Mouse (Mus musculus): ENCODE data around the gene S1pr4. TPM values are rescaled to one million over a fixed set of nuclear protein-coding genes. Genes with fewer than 3 reads are reported as not detected.
A peak's percentile ranks its signal among the peaks of the same experiment; 100 is the strongest.

The S1pr4 gene
- polyA plus RNA-seq, 1 experiment from 2014 or later: 0.79 TPM

DNA sequence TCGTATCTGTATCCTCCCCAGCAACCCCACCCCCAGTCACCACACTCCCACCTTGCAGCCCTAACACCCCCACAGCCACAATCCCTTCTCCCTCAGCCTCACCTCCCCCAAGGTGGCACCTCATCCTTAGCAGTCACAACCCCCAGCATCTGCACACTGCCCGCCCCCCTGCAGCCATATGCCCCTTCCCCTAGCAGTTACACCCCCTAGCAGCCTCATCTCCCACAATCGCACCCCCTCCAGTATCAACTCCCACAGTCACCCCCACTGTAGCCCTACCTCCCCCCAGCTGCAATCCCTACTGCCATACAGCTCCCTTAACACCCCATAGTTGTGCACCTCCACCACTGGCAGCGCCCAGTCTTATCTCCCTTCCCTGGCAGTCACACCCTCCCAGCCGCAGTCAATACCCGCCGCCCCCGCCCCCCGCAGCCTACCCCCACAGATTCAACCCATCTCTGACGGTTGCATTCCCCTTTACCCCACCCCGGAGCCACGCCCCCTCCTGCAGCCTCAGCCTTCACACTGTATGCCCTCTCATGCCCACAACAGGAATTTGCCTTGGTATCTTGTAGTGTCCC, 42.9 kb downstream of the S1pr4 start:
- H3K27me3 ChIP-seq (replicated peaks; ENCODE audit: control insufficient read depth, insufficient read depth, low read length): peaks cover 36% of the 10 kb centered on the region
- peaks cover 3% of the 10 kb centered on the region; the same call in 1 of the 2 replicates for H3K36me3 ChIP-seq (ENCODE audit: control insufficient read depth, insufficient read depth, low read length)
- peaks cover 2% of the 10 kb centered on the region; the same call in 1 of the 2 replicates for H3K4me1 ChIP-seq (ENCODE audit: control insufficient read depth, insufficient read depth, low read depth, low read length)
- WGBS: 57% methylated on average over 12 of the region's 12 CpGs
- no peak overlapping the region; the same call in 1 of the 2 replicates for H3K9ac ChIP-seq (ENCODE audit: low read depth, low read length)
- no peak overlapping the region for H3K4me2 ChIP-seq (ENCODE audit: low read length)
- no peak for ATAC-seq
- H3K4me3 ChIP-seq (ENCODE audit: low read length): no peak overlapping the region
- H3K27ac ChIP-seq (ENCODE audit: low read depth, low read length): no peak overlapping the region
- H3K9me3 ChIP-seq (ENCODE audit: control insufficient read depth, low read length): no peaks in the 10 kb centered on the region

DNA sequence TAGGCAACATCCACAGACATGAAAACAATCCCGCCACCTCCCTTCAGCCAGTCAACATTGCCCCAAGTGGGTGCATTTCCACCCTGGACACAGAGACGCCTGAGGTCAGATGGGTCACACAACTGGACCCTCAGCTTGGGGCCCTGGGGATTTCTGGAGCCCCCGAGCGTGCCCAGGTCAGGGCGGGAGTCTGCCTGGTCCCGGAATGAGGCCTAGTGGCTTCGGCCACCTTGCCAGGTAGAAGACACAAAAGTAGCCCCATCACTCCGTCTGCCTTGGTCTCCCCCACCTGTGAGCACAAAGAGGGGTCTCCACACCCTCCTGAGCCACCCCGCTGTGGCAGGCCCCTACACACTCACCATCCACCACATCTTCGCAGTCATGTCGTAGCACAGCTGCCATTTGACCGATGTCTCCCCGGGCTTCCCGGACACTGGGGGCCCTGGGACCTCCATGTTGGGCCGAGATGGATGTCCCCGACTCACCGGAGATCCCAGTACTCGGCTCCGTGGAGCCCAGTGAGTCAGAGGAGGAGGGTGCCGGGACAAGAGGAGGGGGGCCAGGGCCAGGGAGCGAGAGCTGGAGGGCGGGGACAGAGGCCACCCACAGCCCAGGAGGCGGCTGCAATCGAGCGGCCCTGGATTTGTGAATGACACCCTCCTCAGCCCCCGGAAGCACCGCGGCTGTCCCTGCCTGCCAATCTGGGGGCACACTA, 44.6 kb downstream of the S1pr4 start, which contains the start of gene Nfic:
Gene Nfic (minus strand): TSS at position 455 of the 715 bp plus-strand sequence.
- Histone ChIP-seq H3K4me3 (ENCODE audit: low read length) (no peak within 1 kb of the TSS), H3K4me2 (ENCODE audit: low read length) (no peak within 1 kb of the TSS), H3K36me3 (ENCODE audit: control insufficient read depth, insufficient read depth, low read length) (no peaks in the 10 kb centered on the region), H3K4me1 (ENCODE audit: control insufficient read depth, insufficient read depth, low read depth, low read length) (no peaks in the 10 kb centered on the region), H3K27me3 (replicated peaks; ENCODE audit: control insufficient read depth, insufficient read depth, low read length) (peaks cover 39% of the 10 kb centered on the region), H3K27ac (ENCODE audit: low read depth, low read length) (no peak within 1 kb of the TSS), H3K9me3 (ENCODE audit: control insufficient read depth, low read length) (no peaks in the 10 kb centered on the region), H3K9ac (ENCODE audit: low read depth, low read length) (no peak within 1 kb of the TSS)
- ATAC-seq: no peak
- 61% methylated on average over 27 of the region's 28 CpGs for WGBS

DNA sequence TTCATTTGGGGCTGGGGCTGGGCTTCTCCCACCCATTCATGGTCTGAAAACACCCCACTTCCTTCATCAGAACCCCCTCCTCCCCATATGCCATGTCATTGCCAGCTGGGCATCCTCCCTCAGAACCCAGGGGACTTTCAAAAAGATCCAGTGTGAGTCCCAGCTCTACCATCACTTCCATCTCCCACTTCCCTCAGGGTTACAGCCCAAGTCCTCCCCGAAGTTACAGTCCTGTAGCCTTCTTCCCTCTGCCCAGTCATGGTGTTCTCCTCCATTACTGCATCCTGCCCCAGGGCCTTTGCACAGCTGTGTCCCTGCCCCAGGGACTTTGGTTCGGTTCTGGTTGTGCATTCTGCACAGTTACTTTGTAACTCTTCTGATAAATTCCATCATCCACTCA, 45.8 kb downstream of the S1pr4 start:
- WGBS: 78% methylated on average over 2 of the region's 2 CpGs
- H3K4me1 ChIP-seq (ENCODE audit: control insufficient read depth, insufficient read depth, low read depth, low read length): no peaks in the 10 kb centered on the region
- no peak overlapping the region for H3K4me3 ChIP-seq (ENCODE audit: low read length)
- H3K27ac ChIP-seq (ENCODE audit: low read depth, low read length): no peak overlapping the region
- H3K27me3 ChIP-seq (replicated peaks; ENCODE audit: control insufficient read depth, insufficient read depth, low read length): peaks cover 39% of the 10 kb centered on the region
- no peak for ATAC-seq
- no peak overlapping the region for H3K9ac ChIP-seq (ENCODE audit: low read depth, low read length)
- H3K4me2 ChIP-seq (ENCODE audit: low read length): no peak overlapping the region
- H3K36me3 ChIP-seq (ENCODE audit: control insufficient read depth, insufficient read depth, low read length): no peaks in the 10 kb centered on the region
- no peaks in the 10 kb centered on the region for H3K9me3 ChIP-seq (ENCODE audit: control insufficient read depth, low read length)

DNA sequence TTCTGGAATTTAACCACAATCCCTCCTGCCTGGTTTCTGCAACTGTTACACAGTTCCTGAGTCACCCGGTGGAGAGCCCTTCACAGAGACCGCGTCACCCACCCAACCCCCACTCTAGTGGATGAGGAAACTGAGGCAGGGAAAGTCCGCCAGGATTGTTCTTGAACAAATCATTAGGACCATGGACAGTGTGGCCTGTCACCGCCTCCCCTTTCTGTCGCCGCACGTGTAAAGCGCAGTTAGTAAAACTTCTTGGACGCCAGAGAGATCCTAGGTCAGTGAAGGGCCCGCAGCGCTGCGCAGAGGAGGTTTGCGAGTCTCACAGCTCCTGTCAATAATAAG, 47.0 kb downstream of the S1pr4 start:
- Histone ChIP-seq H3K4me1 (ENCODE audit: control insufficient read depth, insufficient read depth, low read depth, low read length) (no peaks in the 10 kb centered on the region), H3K36me3 (ENCODE audit: control insufficient read depth, insufficient read depth, low read length) (no peaks in the 10 kb centered on the region), H3K9ac (ENCODE audit: low read depth, low read length) (no peak overlapping the region), H3K4me2 (ENCODE audit: low read length) (no peak overlapping the region), H3K4me3 (ENCODE audit: low read length) (no peak overlapping the region), H3K9me3 (ENCODE audit: control insufficient read depth, low read length) (no peaks in the 10 kb centered on the region), H3K27me3 (replicated peaks; ENCODE audit: control insufficient read depth, insufficient read depth, low read length) (peaks cover 39% of the 10 kb centered on the region), H3K27ac (ENCODE audit: low read depth, low read length) (no peak overlapping the region)
- ATAC-seq: no peak
- WGBS: 6% methylated on average over 14 of the region's 14 CpGs

DNA sequence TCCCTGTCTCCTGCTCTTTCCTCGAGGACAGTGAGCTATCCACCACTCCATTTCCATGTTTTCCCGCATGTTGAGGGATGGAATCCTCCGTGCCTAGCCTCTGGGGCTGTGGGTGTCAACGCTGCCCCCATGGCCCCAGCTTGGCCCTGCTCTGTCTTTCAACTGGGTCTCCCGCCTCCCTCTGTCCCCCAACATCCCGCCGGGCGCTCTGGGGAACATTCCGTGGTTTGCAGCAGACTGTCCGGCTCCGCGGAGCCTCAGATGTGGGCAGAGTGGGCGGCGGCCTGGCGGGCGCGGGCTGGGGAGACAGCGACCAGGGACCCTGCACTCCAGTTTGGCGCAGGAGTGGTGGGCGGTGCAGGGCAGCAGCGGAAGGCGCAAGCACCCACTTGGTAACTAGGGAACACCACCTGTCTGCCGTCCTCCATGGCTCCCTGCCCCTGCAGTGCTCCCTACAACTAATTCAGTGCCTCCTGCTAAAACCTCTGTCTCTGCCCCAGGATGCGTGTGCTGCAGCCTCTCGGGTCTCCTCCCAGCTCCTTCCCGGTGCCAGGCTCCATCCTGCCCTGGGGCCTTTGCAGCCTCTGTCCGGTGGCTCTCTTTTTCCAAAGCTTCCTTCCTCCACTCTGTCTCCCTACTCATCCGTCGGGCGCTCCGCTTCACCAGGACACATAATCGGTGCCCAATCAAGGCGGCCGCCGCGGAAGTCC, 47.5 kb downstream of the S1pr4 start:
- no peak overlapping the region; the same call in 1 of the 2 replicates for H3K9ac ChIP-seq (ENCODE audit: low read depth, low read length)
- H3K4me2 ChIP-seq (ENCODE audit: low read length): no peak overlapping the region
- WGBS: 11% methylated on average over 36 of the region's 36 CpGs
- no peak overlapping the region for H3K27ac ChIP-seq (ENCODE audit: low read depth, low read length)
- H3K4me3 ChIP-seq (ENCODE audit: low read length): no peak overlapping the region
- H3K27me3 ChIP-seq (replicated peaks; ENCODE audit: control insufficient read depth, insufficient read depth, low read length): peaks cover 39% of the 10 kb centered on the region
- no peaks in the 10 kb centered on the region for H3K4me1 ChIP-seq (ENCODE audit: control insufficient read depth, insufficient read depth, low read depth, low read length)
- no peak for ATAC-seq
- H3K36me3 ChIP-seq (ENCODE audit: control insufficient read depth, insufficient read depth, low read length): no peaks in the 10 kb centered on the region
- H3K9me3 ChIP-seq (ENCODE audit: control insufficient read depth, low read length): no peaks in the 10 kb centered on the region

DNA sequence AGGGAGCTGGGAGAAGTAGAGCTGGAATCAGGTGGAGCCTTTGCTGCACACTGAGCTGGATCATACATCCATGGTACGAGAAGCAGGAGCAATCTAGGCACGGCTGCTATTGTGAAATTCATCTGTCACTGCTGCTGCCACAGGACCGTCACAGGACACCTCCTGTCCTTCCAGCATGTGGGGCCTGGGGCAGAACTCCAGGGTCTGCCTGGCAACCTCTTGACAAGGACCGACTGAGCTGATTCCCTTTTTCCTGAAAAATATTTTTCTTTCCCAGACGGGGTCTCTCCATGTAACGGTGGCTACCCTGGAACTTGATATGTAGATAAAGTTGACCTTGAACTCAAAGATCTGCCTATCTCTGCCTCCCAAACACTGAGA, 48.6 kb downstream of the S1pr4 start:
- Histone ChIP-seq H3K4me2 (ENCODE audit: low read length) (no peak overlapping the region), H3K9me3 (ENCODE audit: control insufficient read depth, low read length) (no peaks in the 10 kb centered on the region), H3K9ac (ENCODE audit: low read depth, low read length) (no peak overlapping the region), H3K4me3 (ENCODE audit: low read length) (no peak overlapping the region), H3K27ac (ENCODE audit: low read depth, low read length) (no peak overlapping the region), H3K27me3 (replicated peaks; ENCODE audit: control insufficient read depth, insufficient read depth, low read length) (peaks cover 33% of the 10 kb centered on the region), H3K4me1 (ENCODE audit: control insufficient read depth, insufficient read depth, low read depth, low read length) (no peaks in the 10 kb centered on the region), H3K36me3 (ENCODE audit: control insufficient read depth, insufficient read depth, low read length) (no peaks in the 10 kb centered on the region)
- 62% methylated on average over 6 of the region's 6 CpGs for WGBS
- ATAC-seq: no peak

DNA sequence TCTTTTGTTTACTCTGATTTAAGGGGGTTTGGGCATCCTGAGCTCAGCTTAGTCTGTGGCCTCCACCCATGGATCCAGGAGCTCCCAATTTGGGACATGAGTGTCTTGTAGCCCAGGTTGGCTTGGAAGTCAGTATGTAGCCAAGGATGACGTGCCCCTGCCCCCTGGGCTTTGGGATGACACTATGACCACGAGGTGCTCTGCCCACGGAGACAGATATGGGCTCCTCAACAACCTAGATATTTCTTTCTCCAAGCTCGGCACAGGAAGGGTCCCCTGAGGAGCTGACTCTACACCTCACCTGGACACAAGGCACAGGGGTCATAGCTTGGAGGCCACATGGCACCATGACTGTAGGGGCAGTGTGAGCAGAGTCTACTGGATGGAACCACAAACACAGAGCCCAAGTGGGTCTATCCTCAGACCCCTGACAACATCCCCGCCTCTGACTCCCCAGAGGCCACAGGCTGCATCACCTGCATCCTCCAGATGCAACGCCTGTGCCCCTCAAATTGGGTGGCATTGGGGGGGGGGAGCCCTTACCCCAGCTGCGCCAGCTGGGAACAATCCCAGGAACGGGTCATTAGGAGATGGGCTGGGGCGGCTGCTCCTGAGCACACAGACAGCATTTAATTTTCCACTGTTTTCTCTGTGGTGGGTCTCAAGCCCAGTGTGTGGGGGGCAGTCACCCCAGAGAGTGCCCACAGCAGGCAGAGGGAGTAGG, 49.1 kb downstream of the S1pr4 start:
- 64% methylated on average over 9 of the region's 9 CpGs for WGBS
- Histone ChIP-seq H3K27ac (ENCODE audit: low read depth, low read length) (no peak overlapping the region), H3K9me3 (ENCODE audit: control insufficient read depth, low read length) (no peaks in the 10 kb centered on the region), H3K4me3 (ENCODE audit: low read length) (no peak overlapping the region), H3K4me2 (ENCODE audit: low read length) (no peak overlapping the region), H3K36me3 (ENCODE audit: control insufficient read depth, insufficient read depth, low read length) (no peaks in the 10 kb centered on the region), H3K27me3 (replicated peaks; ENCODE audit: control insufficient read depth, insufficient read depth, low read length) (peaks cover 33% of the 10 kb centered on the region), H3K4me1 (ENCODE audit: control insufficient read depth, insufficient read depth, low read depth, low read length) (no peaks in the 10 kb centered on the region), H3K9ac (ENCODE audit: low read depth, low read length) (no peak overlapping the region)
- no peak for ATAC-seq

DNA sequence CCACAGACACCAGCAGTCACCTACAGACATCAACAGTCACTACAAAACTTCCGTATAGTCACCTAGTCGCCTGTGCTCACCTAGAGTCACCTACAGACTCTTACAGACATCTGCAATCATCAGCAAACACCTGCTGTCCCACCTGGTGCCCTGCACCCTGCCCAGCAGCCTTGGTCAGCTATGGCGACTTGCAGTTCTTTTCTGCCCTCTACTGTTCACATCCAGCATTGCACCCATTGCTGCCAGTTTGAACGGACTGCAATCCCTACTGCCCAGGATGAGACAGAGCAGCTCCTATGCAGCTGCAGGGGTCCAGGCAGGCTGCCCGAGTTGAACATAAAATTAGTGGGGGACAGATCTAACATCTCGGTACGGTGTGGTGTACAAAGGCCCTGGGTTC, 49.8 kb downstream of the S1pr4 start:
- Histone ChIP-seq H3K9me3 (ENCODE audit: control insufficient read depth, low read length) (no peaks in the 10 kb centered on the region), H3K27me3 (replicated peaks; ENCODE audit: control insufficient read depth, insufficient read depth, low read length) (peaks cover 28% of the 10 kb centered on the region), H3K4me2 (ENCODE audit: low read length) (no peak overlapping the region), H3K9ac (ENCODE audit: low read depth, low read length) (no peak overlapping the region), H3K4me1 (ENCODE audit: control insufficient read depth, insufficient read depth, low read depth, low read length) (no peaks in the 10 kb centered on the region), H3K36me3 (ENCODE audit: control insufficient read depth, insufficient read depth, low read length) (no peaks in the 10 kb centered on the region), H3K4me3 (ENCODE audit: low read length) (no peak overlapping the region), H3K27ac (ENCODE audit: low read depth, low read length) (no peak overlapping the region)
- peak; percentile 81 for ATAC-seq
- WGBS: 3% methylated on average over 7 of the region's 7 CpGs

Measured in hindbrain, embryonic 16.5 days (tissue).